Mouse (Mus musculus): ENCODE measurements at regions not wholly inside any gene's neighbourhood (a gene's known extent, or its start where the extent isn't known, plus 50 kb on each side); places are given as distances from the start of the nearest gene placed in this dataset.

DNA sequence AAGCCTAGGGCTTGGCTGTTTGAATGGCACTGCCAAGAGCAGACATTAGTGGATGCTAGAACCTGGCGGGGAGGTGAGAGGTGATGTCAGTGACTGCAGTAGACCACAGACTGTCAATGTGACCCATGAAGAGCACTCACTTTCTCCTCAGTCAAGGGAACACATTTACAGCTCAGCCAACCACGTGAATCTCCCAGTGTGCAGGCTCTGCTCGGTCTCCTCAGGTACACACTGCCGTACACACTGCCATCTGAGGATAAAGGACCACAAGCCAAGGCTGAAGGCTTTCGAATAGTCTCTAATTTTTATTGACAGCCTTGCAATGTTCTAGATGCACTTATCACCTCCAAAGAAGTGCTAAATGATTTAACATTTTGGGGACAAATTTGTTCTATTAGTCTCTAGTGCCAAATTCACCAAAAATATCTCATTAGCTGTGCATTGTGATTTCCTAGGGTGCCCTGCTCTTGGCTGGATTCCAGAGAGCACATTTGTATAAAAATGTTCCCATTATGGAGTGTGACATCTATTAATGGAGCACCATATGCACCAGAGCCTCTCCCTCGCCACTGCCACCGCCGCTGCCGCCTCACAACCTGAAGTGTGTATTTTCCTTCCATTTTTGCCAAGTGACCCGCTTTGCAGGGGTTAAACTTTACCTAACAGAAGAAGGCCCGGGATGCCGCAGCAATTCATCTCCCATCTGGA lies 168.7 kb downstream of the Zfp326 start:
- DNase-seq: peak; percentile 67

GRCm38 (mm10) chr5:106038321-106038720 lies 162.0 kb downstream of the Zfp326 start:
- DNase-seq: no peak

DNA sequence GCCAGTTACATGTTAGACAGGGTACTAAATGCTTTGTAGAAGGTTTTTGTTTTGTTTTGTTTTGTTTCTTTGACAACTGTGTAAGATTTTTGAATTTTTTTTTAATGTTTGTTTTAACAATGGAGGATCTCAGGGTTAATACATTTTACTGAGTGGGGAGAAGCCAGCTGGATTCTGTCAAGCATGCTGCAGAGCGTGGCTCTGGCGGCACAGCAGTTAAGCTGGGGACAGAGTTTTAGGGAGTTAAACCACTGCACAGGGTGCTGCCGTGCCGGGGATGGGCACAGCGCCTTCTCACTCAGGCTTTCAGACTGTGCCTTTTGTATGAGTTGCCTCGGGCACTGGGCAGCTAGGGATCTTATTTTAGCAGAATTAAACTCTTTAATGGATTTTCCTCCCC lies 159.8 kb downstream of the Zfp326 start:
- DNase-seq: no peak

DNA sequence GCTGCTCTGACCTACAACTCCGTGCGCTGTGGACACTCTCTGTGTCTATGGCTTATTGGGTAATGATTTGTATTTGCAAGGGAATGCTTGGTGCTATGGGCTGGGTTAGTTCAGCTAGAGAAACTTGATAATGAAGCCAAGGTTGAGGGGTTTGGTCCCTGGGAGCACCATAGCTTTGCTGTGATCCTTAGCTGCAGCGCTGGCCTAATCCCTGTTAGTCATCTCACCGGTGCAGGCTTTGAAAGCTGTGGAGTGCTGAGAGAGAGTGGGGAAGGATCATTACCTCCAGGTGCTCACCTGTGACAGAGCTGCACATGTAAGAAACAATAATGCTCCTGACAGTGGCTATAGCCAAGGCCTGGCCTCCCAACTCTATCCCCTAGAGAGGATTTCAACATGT lies 156.6 kb downstream of the Zfp326 start:
- DNase-seq: no peak

DNA sequence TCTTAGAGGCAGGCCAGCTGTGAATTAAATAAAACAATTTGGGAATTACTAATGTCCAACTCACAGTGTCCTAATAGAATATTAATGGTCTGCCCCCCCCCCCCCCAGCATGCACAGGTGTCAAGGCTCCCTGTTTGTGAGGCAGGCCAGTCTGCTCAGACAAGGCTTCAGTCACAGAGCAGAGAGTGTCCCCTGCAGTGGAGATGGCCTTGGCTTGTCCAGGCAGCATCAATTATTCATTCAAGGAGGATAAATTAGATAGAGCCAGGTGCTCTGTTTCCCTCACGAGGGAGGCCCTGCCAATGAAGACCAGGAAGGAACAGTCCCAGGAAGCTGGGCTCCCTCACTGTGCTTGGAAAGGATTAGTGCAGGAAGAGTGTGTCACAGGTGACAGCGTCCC lies 150.5 kb downstream of the Zfp326 start:
- DNase-seq: peak; percentile 37

DNA sequence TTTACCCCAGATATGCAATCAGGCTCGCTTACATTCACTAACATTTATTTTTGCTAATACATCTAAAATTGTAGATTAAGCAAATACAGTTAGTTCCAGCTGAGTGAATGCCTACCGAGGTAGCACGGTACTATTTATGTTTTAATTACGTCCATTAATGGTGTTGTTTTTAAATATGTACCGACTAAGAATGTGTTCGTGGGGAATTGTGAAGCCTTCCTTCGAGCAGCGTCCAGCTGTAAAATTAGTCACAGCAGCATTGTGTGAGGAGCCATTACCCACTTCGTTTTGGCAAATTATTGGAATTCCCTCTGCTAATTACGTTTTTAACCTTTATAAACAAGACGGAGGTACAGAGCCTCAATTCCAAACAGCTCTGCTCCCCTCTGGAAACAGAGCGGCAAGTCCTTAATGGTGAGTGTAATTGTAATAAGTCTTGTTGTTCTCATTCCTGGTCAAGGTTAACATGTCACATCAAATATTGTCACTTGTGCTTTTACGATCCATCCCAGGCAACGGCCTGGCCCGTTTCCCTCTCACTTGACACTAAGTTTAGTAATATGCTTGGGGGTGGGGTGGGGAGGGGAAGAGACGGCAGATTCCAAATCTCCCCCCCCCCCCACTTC lies 128.0 kb downstream of the Zfp326 start:
- DNase-seq: no peak

DNA sequence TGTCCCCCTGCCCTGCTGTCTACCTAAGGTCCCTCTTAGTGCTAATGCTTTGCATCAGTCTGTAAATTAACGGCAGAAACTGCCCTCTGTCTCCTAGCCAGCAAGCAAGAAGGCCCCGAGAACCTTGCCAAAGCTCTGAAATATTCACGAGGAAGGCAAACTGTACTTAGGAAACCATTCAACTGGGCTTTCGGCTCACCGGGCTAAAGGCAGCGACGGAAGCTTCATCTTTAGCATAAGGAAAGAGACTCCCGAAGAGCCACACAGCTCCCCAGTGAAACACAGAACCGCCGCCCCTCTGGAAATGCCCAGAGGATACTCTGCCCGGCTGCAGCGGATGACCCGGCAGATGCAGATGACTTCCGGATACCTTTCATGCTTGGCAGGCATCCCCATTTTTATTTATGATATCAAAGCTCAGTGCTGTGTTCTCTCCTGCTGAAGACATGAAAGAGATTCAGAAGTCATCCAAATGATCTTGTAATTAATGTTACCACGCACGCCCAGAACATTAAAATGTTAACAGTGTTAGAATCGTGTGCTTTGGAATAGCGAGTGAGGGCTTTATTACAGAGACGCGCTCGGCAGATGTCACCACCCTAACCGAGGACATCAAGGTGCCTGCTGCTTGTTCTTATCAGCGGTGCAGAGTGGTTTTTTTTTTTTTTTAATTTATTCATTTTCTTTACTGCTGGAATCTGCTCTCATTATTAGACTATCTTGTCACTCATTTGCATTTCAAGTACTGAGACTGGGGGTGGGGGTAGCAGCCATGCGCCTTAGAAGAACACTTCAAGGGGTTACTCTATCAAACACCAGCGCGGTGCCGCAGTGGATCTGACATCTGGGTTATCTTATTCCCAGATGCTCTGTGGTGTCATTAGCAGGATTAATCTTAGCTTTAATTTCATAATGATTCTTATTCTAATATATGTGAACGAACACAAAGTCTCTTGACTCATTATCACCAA lies 127.2 kb downstream of the Zfp326 start:
- no peak for DNase-seq

DNA sequence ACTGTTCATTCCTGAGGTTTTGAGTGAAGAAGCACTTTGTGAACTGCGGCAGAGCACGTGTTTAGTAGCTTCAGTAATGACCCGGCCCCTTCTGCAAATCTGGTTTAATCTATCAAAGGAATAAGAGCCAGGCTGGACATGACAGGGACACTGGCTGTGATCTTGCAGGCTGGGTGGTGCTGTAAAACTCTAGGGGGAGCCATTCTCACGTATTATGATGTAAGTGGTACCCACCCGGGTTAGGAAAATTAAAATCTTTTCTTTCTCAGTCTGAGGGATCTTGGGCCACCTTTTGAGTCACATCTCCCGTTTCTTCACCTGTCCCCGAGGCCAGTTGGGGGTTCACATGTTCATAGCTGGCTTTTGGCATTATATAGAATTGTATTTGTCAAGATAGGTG lies 126.0 kb downstream of the Zfp326 start:
- peak; percentile 58 for DNase-seq

DNA sequence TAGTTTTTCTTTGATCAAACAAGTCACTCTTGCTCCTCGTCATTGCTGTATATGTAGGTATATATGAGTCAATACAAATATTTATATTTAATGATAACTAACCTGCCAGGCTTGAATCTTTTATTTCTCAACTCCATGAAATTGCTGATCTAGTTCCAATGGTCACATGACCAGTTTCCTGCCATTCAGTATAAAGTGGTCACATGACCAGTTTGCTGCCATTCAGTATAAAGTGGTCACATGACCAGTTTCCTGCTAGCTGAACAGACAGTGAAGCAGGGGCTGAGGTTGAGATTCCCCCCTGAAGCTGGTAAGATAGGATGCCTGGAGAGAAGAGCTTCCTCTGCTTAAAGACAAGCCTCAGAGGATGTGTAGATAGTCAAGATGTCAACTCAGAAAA lies 117.9 kb downstream of the Zfp326 start:
- no peak for DNase-seq

- DNase-seq: peak; percentile 89
Measured at GRCm38 (mm10) chr5:105993066-105993760, 116.8 kb downstream of the Zfp326 start.

DNA sequence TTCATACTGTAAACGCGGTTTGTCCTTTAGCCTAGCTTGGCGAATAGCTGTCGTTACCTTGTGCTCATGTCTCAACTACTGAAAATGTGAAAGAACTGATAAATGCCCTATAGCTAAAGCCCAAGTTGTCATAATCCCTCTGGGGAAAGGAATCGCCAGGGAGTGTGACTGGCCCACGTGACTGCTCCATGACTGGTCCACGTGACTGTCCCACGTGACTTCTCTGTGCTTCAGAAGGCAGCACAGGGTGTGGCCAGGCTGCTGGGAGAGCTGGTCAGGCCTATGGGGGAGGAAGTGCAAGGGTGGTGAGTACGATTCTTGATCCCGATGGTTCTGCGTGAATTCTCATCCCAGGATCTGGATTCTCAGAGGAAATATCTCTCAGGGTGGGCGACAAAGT lies 114.4 kb downstream of the Zfp326 start:
- no peak for DNase-seq

- peak; percentile 52 for DNase-seq
Measured at GRCm38 (mm10) chr5:105986401-105986800, 110.0 kb downstream of the Zfp326 start.

DNA sequence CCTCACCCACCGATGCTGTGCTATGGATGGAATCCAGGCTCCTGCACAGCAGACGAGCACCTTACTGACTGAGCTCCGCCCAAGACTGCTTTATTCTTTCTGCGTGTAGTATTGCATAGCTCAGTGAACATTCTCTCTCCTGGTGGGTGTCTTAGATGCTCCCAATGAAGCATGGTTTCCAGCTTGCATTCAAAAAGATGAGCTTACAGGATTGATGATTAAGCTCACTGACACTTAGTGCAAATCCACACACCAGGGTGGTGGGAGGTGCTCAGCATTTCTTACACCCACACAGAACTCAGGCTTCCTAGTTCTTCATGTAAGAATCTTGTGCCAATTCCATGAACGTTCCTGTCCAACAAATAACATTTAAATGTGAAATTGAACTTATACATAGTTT lies 106.8 kb downstream of the Zfp326 start:
- no peak for DNase-seq

DNA sequence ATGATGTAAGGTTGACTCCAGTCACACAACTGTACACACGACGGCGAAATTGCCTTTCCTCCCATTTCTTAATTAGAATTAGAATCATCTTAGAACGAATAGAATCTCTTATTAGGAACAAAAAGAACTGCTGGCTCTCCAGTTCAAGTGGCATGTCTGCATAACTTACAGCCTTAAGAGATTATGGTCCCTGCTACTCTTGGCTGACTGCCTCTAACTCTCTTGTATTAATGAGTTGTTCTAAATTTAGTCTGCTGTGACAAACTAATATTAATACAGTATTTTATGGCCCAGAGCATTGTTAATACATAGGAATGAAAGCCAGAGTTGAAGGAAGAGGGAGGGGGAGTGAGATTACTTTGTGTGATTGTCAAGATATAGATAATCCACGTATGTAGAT lies 100.4 kb downstream of the Zfp326 start:
- no peak for DNase-seq

DNA sequence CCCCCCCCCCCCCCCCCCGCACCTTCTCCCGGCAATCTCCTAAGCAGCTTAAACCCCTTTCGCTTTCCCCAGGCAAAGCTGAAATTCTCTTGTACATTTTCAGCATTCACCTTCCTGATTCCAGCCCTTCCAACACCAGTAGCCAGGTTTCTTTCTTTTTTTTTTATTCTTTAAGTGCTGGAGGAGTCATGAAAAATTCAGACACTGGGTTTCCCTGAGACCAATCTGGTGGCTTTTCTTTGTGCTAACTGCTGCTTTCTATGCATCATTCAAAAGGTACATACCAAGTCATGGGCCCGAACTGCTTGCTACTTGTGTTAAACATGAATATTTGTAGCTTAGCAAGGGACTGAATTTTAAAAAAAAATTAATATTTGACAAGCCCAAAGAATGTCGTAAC lies 99.7 kb downstream of the Zfp326 start:
- no peak for DNase-seq

DNA sequence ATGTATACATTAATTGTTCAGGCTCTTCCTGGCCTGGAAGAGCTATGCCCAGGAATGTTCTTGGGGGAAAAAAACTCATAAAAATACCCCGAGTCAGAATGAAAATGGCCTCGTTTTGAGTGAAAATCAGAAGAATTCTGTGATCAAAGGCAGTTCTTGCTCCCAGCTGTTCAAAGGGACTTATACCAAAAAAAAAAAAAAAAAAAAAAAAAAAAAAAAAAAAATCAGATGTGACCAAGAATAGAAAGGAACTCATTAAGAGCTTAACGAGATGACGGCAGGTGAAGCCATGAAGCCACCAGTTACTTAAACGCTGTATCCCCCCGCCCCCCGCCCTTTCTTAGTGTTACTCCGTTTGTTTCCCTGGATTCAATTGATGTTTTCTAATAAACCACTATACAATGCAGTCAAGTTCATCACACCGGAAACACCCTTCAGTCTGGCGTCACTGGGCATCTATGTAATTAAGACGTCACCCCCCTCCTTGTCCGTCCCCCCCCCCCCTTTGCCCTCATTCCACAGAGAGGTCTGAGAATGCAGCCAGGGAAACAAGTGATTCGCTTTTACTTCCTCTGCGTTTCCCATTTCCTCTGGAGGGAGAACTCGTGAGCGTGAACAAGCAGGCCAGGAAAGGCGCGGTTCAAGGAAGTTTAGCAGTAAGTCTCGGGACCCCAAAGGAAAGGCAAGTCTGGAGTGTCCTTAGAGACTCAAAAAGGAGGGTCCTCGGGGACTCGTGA lies 99.1 kb downstream of the Zfp326 start:
- no peak for DNase-seq

- DNase-seq: no peak
Measured at GRCm38 (mm10) chr5:105974576-105975177, 98.3 kb downstream of the Zfp326 start.
